Mouse (Mus musculus): ENCODE results near the gene Cgas. TPM values are rescaled to one million over a fixed set of nuclear protein-coding genes. Genes with fewer than 3 reads are reported as not detected.

Cgas gene
- polyA plus RNA-seq, 1 experiment: 0.79 TPM

DNA sequence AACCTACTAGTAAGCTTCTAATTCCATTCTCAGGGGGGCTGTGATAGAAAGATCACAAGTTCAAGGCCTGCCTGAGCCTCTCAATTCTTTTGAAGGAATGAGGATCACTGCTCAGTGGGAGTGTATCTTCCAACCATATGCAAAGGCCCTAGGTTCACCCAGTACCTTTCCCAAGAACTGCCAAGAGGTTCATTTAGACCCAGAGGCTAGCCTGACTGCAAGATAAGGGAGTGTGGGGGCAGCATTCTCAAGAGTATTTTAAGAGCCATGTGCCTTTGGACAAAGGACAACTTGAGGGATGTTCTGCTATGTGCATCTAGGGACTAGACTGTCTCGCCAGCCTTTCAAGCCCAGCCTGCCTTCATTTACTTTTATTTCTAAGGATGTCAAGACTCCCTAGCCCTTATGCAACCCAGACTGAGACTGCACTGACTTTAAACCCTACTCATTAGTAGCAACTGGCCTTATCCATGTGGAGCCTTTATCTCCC, 33.5 kb upstream of the Cgas start:
- no peak overlapping the region for H3K4me3 ChIP-seq (ENCODE audit: extremely low read depth, insufficient read depth, insufficient read length)
- no peak for DNase-seq (ENCODE audit: low read depth in 1 of 2, low spot score in 2 of 2)
- no peaks in the 10 kb centered on the region for H3K4me1 ChIP-seq (ENCODE audit: control insufficient read depth, insufficient read depth, insufficient read length)
- 48% methylated on average over 1 of the region's 1 CpGs for WGBS
- H3K36me3 ChIP-seq (ENCODE audit: control insufficient read depth, insufficient read depth, low read length): peaks cover 31% of the 10 kb centered on the region
- H3K27me3 ChIP-seq (ENCODE audit: control insufficient read depth, insufficient read depth, low read length): no peaks in the 10 kb centered on the region
- no peak for TF ChIP-seq CTCF (IDR thresholded peaks at IDR 0.05; ENCODE audit: extremely low read depth, insufficient read depth, insufficient read length, insufficient replicate concordance)
- no peak for TF ChIP-seq POLR2A (IDR thresholded peaks at IDR 0.05; ENCODE audit: low read depth, low read length)
- H3K27ac ChIP-seq (ENCODE audit: insufficient read depth, low read length): no peak overlapping the region

DNA sequence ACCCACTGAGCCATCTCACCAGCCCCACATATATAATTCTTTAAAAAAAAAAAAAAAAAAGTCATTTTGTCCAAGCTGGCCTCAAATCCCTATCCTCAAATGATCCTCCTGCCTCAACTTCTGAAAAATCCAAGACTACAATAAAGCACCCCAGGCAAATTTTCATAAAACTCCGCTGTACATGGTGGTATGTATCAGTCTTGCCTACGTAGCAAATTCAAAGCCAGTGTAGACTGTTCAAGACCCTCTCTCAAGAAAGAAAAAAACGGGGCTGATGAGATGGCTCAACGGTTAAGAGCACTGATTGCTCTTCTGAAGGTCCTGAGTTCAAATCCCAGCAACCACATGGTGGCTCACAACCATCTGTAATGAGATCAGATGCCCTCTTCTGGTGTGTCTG, 32.8 kb upstream of the Cgas start:
- peaks cover 32% of the 10 kb centered on the region for H3K36me3 ChIP-seq (ENCODE audit: control insufficient read depth, insufficient read depth, low read length)
- no peaks in the 10 kb centered on the region for H3K4me1 ChIP-seq (ENCODE audit: control insufficient read depth, insufficient read depth, insufficient read length)
- DNase-seq (ENCODE audit: low read depth in 1 of 2, low spot score in 2 of 2): no peak
- WGBS: 83% methylated on average over 4 of the region's 4 CpGs
- no peak for TF ChIP-seq CTCF (IDR thresholded peaks at IDR 0.05; ENCODE audit: extremely low read depth, insufficient read depth, insufficient read length, insufficient replicate concordance)
- TF ChIP-seq POLR2A (IDR thresholded peaks at IDR 0.05; ENCODE audit: low read depth, low read length): no peak
- no peak overlapping the region for H3K27ac ChIP-seq (ENCODE audit: insufficient read depth, low read length)
- H3K4me3 ChIP-seq (ENCODE audit: extremely low read depth, insufficient read depth, insufficient read length): no peak overlapping the region
- no peaks in the 10 kb centered on the region for H3K27me3 ChIP-seq (ENCODE audit: control insufficient read depth, insufficient read depth, low read length)

DNA sequence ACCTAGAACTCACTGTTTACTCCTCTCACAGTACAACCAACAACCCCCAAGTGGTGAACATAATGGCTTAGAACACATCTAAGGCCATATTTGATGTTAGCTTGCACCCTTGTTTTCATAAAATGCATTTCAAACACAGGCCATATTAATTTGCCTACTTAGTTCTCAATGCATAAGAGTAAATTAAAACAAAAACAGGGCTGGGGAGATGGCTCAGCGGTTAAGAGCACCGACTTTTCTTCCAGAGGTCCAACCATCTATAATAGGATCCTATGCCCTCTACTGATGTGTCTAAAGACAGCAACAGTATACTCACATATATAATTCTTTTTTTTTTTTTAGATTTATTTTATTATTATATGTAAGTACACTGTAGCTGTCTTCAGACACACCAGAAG, 32.3 kb upstream of the Cgas start:
- DNase-seq (ENCODE audit: low read depth in 1 of 2, low spot score in 2 of 2): no peak
- Histone ChIP-seq H3K4me1 (ENCODE audit: control insufficient read depth, insufficient read depth, insufficient read length) (no peaks in the 10 kb centered on the region), H3K27ac (ENCODE audit: insufficient read depth, low read length) (no peak overlapping the region), H3K36me3 (ENCODE audit: control insufficient read depth, insufficient read depth, low read length) (peaks cover 36% of the 10 kb centered on the region), H3K27me3 (ENCODE audit: control insufficient read depth, insufficient read depth, low read length) (no peaks in the 10 kb centered on the region), H3K4me3 (ENCODE audit: extremely low read depth, insufficient read depth, insufficient read length) (no peak overlapping the region)
- 93% methylated on average over 2 of the region's 2 CpGs for WGBS
- TF ChIP-seq CTCF (IDR thresholded peaks at IDR 0.05; ENCODE audit: extremely low read depth, insufficient read depth, insufficient read length, insufficient replicate concordance) (no peak), POLR2A (IDR thresholded peaks at IDR 0.05; ENCODE audit: low read depth, low read length) (no peak)

DNA sequence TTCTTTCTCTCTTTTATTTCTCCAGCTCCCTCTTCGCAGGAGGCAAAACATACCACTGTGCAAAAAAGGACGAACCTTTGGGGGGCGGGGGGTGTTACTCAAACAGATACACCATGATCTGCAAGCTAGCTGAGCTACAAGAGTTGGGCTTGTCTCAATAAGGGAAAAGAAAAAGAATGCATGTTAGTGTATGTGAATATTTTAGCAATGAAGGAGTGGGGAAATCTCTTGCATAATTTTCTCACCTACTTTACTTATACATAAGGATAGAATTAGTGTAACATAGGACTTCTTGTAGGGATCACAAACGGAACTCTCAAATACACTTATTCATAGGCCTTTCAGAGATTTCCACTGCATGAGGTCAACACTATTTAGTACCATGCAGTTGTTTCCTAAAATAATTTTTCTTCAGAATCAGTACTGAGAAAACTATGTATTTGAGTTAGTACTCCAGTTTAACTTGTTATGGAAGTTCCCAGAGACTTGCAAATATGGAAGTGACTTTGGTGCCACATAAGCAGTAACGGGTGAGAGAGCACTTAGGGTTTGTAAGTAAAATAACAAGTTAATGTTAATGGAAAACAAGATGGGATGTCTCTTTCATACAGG, 31.8 kb upstream of the Cgas start:
- no peak overlapping the region for H3K4me3 ChIP-seq (ENCODE audit: extremely low read depth, insufficient read depth, insufficient read length)
- no peak for TF ChIP-seq POLR2A (IDR thresholded peaks at IDR 0.05; ENCODE audit: low read depth, low read length)
- no peak for TF ChIP-seq CTCF (IDR thresholded peaks at IDR 0.05; ENCODE audit: extremely low read depth, insufficient read depth, insufficient read length, insufficient replicate concordance)
- no peaks in the 10 kb centered on the region for H3K27me3 ChIP-seq (ENCODE audit: control insufficient read depth, insufficient read depth, low read length)
- no peaks in the 10 kb centered on the region for H3K4me1 ChIP-seq (ENCODE audit: control insufficient read depth, insufficient read depth, insufficient read length)
- no peak overlapping the region for H3K27ac ChIP-seq (ENCODE audit: insufficient read depth, low read length)
- WGBS: 88% methylated on average over 5 of the region's 5 CpGs
- H3K36me3 ChIP-seq (ENCODE audit: control insufficient read depth, insufficient read depth, low read length): peaks cover 33% of the 10 kb centered on the region
- DNase-seq (ENCODE audit: low read depth in 1 of 2, low spot score in 2 of 2): no peak

DNA sequence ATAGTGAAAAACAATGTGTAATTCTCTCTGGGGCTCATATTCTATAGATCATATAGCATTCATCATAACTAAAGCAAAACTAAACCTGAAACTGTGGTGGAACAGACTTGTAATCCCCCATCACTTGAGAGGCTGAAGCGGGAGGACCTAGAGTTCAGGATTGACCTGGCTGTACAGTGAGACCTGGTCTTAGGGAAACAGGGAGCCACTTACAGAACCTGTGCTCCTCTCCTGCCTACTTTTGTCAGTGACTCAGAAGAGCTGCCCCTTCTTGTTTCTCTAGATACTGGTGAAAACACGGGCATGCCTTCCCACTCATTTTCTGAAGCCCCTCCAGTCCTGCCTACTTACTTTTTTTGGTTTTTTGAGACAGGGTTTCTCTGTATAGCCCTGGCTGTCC, 31.2 kb upstream of the Cgas start:
- Histone ChIP-seq H3K4me3 (ENCODE audit: extremely low read depth, insufficient read depth, insufficient read length) (no peak overlapping the region), H3K27ac (ENCODE audit: insufficient read depth, low read length) (no peak overlapping the region), H3K27me3 (ENCODE audit: control insufficient read depth, insufficient read depth, low read length) (no peaks in the 10 kb centered on the region), H3K4me1 (ENCODE audit: control insufficient read depth, insufficient read depth, insufficient read length) (no peaks in the 10 kb centered on the region), H3K36me3 (ENCODE audit: control insufficient read depth, insufficient read depth, low read length) (peaks cover 31% of the 10 kb centered on the region)
- TF ChIP-seq CTCF (IDR thresholded peaks at IDR 0.05; ENCODE audit: extremely low read depth, insufficient read depth, insufficient read length, insufficient replicate concordance) (no peak), POLR2A (IDR thresholded peaks at IDR 0.05; ENCODE audit: low read depth, low read length) (no peak)
- DNase-seq (ENCODE audit: low read depth in 1 of 2, low spot score in 2 of 2): no peak
- WGBS: 84% methylated on average over 2 of the region's 2 CpGs

DNA sequence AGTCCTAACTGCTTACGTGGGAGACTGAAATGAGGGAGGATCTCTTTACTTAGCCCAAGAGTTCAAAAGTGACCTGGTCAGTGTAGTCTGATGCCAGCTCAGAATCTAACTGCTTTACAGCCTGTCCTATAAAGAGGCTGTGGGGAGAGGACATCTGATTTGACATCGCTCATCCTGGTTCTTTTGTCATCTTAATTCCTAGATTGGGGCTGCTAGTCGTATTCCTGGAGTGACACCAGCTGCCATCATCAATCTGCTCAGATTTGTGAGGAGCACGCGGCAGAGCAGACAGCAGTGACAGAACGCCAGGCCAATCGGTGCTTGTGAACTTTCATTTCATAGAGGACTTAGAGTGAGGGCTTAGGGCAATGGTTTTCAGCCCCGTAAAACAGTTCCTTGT, 30.6 kb upstream of the Cgas start:
- TF ChIP-seq CTCF (IDR thresholded peaks at IDR 0.05; ENCODE audit: extremely low read depth, insufficient read depth, insufficient read length, insufficient replicate concordance) (no peak), POLR2A (IDR thresholded peaks at IDR 0.05; ENCODE audit: low read depth, low read length) (no peak)

DNA sequence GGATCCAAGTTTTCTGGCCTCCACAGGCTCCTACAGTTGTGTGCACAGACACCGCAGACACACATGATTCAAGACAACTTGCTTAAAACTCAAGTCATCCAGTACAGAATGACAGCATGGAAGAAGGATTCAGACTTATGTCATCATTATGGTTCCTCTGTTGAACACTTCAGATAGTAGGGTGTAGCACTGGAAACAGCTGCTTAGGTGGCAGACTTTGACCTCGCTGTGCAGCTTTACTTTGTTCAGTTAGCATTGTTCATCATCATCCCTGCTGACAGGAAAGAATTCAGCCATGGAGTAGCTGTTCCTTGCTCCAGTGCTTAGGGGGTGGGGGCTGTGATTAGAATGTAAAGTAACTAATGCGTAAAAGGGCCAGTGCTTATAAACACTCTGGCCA, 22.7 kb upstream of the Cgas start:
- Histone ChIP-seq H3K36me3 (ENCODE audit: control insufficient read depth, insufficient read depth, low read length) (peaks cover 19% of the 10 kb centered on the region), H3K4me3 (ENCODE audit: extremely low read depth, insufficient read depth, insufficient read length) (no peak overlapping the region), H3K27ac (ENCODE audit: insufficient read depth, low read length) (no peak overlapping the region), H3K4me1 (ENCODE audit: control insufficient read depth, insufficient read depth, insufficient read length) (no peaks in the 10 kb centered on the region), H3K27me3 (ENCODE audit: control insufficient read depth, insufficient read depth, low read length) (no peaks in the 10 kb centered on the region)
- DNase-seq (ENCODE audit: low read depth in 1 of 2, low spot score in 2 of 2): no peak
- WGBS: 99% methylated on average over 3 of the region's 3 CpGs
- TF ChIP-seq CTCF (IDR thresholded peaks at IDR 0.05; ENCODE audit: extremely low read depth, insufficient read depth, insufficient read length, insufficient replicate concordance) (no peak), POLR2A (IDR thresholded peaks at IDR 0.05; ENCODE audit: low read depth, low read length) (no peak)

More for the DNA sequence above, 30.6 kb upstream of the Cgas start:
- Histone ChIP-seq H3K27ac (ENCODE audit: insufficient read depth, low read length) (no peak overlapping the region), H3K4me3 (ENCODE audit: extremely low read depth, insufficient read depth, insufficient read length) (no peak overlapping the region), H3K36me3 (ENCODE audit: control insufficient read depth, insufficient read depth, low read length) (peaks cover 24% of the 10 kb centered on the region), H3K27me3 (ENCODE audit: control insufficient read depth, insufficient read depth, low read length) (no peaks in the 10 kb centered on the region), H3K4me1 (ENCODE audit: control insufficient read depth, insufficient read depth, insufficient read length) (no peaks in the 10 kb centered on the region)
- DNase-seq (ENCODE audit: low read depth in 1 of 2, low spot score in 2 of 2): no peak
- 93% methylated on average over 8 of the region's 8 CpGs for WGBS

All from spleen, adult 2 months (tissue).